Mouse (Mus musculus): Measurements from ENCODE around the gene Fmr1nb.
"Not testable (repeated sequence)": the region's sequence is repeated elsewhere in the genome, so short reads cannot be mapped to it uniquely, and the experiment has no call there.

The Fmr1nb gene

GRCm38 (mm10) chrX:68761606-68762005, at the start of gene Fmr1nb:
Gene Fmr1nb, plus strand, starts transcription at chrX:68761839.
- no peak for DNase-seq

DNA sequence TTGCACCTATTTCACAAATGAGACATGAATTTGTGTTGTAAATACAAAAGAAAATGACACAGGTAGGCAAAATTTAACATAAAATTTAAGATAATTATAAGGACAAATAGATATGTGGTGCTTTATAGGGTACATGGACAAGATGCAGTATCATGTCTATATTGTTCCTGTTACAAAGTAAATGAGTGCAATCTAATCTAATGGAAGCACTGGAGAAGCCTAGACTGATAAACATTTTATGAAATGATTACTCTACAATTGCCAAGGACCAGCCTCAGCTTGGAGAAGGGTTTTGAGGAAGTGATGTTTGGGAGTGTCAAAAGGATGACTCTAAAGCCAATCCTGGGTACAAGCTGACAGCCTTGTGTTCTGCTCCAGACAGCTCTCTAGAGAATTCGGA, 24.7 kb upstream of the Fmr1nb start:
- no peak for DNase-seq

DNA sequence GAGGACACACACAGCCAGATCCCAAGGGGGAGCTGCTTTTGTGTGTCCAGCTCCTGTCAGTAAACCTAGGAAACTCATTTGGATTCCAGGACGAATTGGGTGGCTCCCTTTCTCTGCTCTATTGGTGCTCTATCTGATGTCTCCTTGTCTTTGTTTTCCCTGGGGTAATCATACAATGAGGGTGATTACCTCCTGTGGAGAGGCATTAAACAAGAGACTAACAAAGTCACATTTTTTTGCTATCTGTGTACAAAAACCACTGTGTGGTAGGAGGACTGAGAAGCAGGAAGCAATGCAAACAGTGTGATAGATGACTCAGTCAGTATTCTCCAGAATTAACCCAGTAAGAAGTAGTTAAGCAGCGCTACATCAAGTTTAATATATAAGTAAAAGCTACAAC, 21.6 kb upstream of the Fmr1nb start:
- DNase-seq, result no peak

GRCm38 (mm10) chrX:68820449-68820848, 58.8 kb downstream of the Fmr1nb start:
- DNase-seq, result not testable (repeated sequence)

- not testable (repeated sequence) for DNase-seq
Measured at GRCm38 (mm10) chrX:68821059-68821458, 59.4 kb downstream of the Fmr1nb start, which contains the start of gene Gm14698. Gene Gm14698, plus strand, starts transcription at chrX:68821093.

GRCm38 (mm10) chrX:68839548-68840444, 78.2 kb downstream of the Fmr1nb start:
- no peak for DNase-seq

Measured in kidney, adult 11 months (tissue).